Mouse (Mus musculus): Measurements from ENCODE around the gene Supt6. TPM values are rescaled to one million over a fixed set of nuclear protein-coding genes. Genes with fewer than 3 reads are reported as not detected.
A peak's percentile ranks its signal among the peaks of the same experiment; 100 is the strongest.

Gene Supt6
- total RNA-seq, 2 experiments from 2014 or later = 51.1 to 52.5 TPM

- no peak for ATAC-seq (replicated peaks; ENCODE audit: low FRiP score, low TSS enrichment, poor library complexity, severe bottlenecking)
These were observed 73.6 kb downstream of the Supt6 start for GRCm38 (mm10) chr11:78172034-78172747.

GRCm38 (mm10) chr11:78171328-78171727, 74.5 kb downstream of the Supt6 start:
- no peak for ATAC-seq (replicated peaks; ENCODE audit: low FRiP score, low TSS enrichment, poor library complexity, severe bottlenecking)

GRCm38 (mm10) chr11:78170306-78170705, 75.5 kb downstream of the Supt6 start:
- no peak for ATAC-seq (replicated peaks; ENCODE audit: low FRiP score, low TSS enrichment, poor library complexity, severe bottlenecking)

- peak; percentile 51 for ATAC-seq (replicated peaks; ENCODE audit: low FRiP score, low TSS enrichment, poor library complexity, severe bottlenecking)
These were observed 77.0 kb downstream of the Supt6 start for GRCm38 (mm10) chr11:78168541-78169468.

- ATAC-seq (replicated peaks; ENCODE audit: low FRiP score, low TSS enrichment, poor library complexity, severe bottlenecking) = no peak
These were observed 78.4 kb downstream of the Supt6 start for GRCm38 (mm10) chr11:78167257-78167959.

GRCm38 (mm10) chr11:78166640-78167039, 79.1 kb downstream of the Supt6 start:
- no peak for ATAC-seq (replicated peaks; ENCODE audit: low FRiP score, low TSS enrichment, poor library complexity, severe bottlenecking)

GRCm38 (mm10) chr11:78166161-78166560, 79.6 kb downstream of the Supt6 start:
- ATAC-seq (replicated peaks; ENCODE audit: low FRiP score, low TSS enrichment, poor library complexity, severe bottlenecking) = no peak

GRCm38 (mm10) chr11:78165761-78166109, 80.1 kb downstream of the Supt6 start:
- peak; percentile 31 for ATAC-seq (replicated peaks; ENCODE audit: low FRiP score, low TSS enrichment, poor library complexity, severe bottlenecking)

- peak; percentile 5; the same call in 1 of the 2 replicates for ATAC-seq (replicated peaks; ENCODE audit: low FRiP score, low TSS enrichment, poor library complexity, severe bottlenecking)
These were observed 80.6 kb downstream of the Supt6 start, which contains the start of gene Traf4 for GRCm38 (mm10) chr11:78164924-78165760. Gene Traf4 (minus strand): TSS chr11:78165589.

- no peak for ATAC-seq (replicated peaks; ENCODE audit: low FRiP score, low TSS enrichment, poor library complexity, severe bottlenecking)
These were observed 81.2 kb downstream of the Supt6 start for GRCm38 (mm10) chr11:78164604-78164923.

GRCm38 (mm10) chr11:78163681-78164603, 81.8 kb downstream of the Supt6 start:
- no peak for ATAC-seq (replicated peaks; ENCODE audit: low FRiP score, low TSS enrichment, poor library complexity, severe bottlenecking)

GRCm38 (mm10) chr11:78163045-78163444, 82.7 kb downstream of the Supt6 start:
- ATAC-seq (replicated peaks; ENCODE audit: low FRiP score, low TSS enrichment, poor library complexity, severe bottlenecking) = no peak

GRCm38 (mm10) chr11:78162504-78162903, 83.3 kb downstream of the Supt6 start:
- ATAC-seq (replicated peaks; ENCODE audit: low FRiP score, low TSS enrichment, poor library complexity, severe bottlenecking) = no peak

GRCm38 (mm10) chr11:78161968-78162367, 83.8 kb downstream of the Supt6 start:
- ATAC-seq (replicated peaks; ENCODE audit: low FRiP score, low TSS enrichment, poor library complexity, severe bottlenecking) = no peak

GRCm38 (mm10) chr11:78161169-78161568, 84.6 kb downstream of the Supt6 start:
- no peak for ATAC-seq (replicated peaks; ENCODE audit: low FRiP score, low TSS enrichment, poor library complexity, severe bottlenecking)

- ATAC-seq (replicated peaks; ENCODE audit: low FRiP score, low TSS enrichment, poor library complexity, severe bottlenecking) = no peak
These were observed 85.1 kb downstream of the Supt6 start for GRCm38 (mm10) chr11:78160675-78161074.

- ATAC-seq (replicated peaks; ENCODE audit: low FRiP score, low TSS enrichment, poor library complexity, severe bottlenecking) = no peak
These were observed 85.6 kb downstream of the Supt6 start for GRCm38 (mm10) chr11:78160171-78160570.

GRCm38 (mm10) chr11:78159557-78159956, 86.2 kb downstream of the Supt6 start:
- no peak for ATAC-seq (replicated peaks; ENCODE audit: low FRiP score, low TSS enrichment, poor library complexity, severe bottlenecking)

Data from megakaryocyte-erythroid progenitor cell, adult 5-6 weeks (primary cell).